Comparison of ENCODE assay signal across 7 mouse cellular contexts in genomic region chr17:74315445-74316308, GRCm38 (mm10). TPM values are rescaled to one million over a fixed set of nuclear protein-coding genes. Genes with fewer than 3 reads are reported as not detected.
DNase-seq lines count a peak whose midpoint lies in the region; ATAC-seq and TF ChIP-seq lines count a peak whose summit lies in the region.

No protein-coding gene starts in this region.

- peak overlapping the region; percentile 75 for H3K4me3 ChIP-seq in lung, embryonic 15.5 days
- peak overlapping the region; percentile 74 for H3K4me3 ChIP-seq in embryonic fibroblast, embryonic 13.5 days (ENCODE audit: insufficient read depth, low read length)
- H3K4me3 ChIP-seq in limb, embryonic 13.5 days, result peak overlapping the region; percentile 86
- peak overlapping the region; percentile 78 for H3K4me3 ChIP-seq in small intestine, adult 2 months (ENCODE audit: low read depth, low read length)

- TF ChIP-seq POLR2A in embryonic fibroblast, embryonic 13.5 days (IDR thresholded peaks at IDR 0.05; ENCODE audit: low read depth, low read length), result no peak
- no peak for TF ChIP-seq POLR2A in small intestine, adult 2 months (IDR thresholded peaks at IDR 0.05; ENCODE audit: low read depth, low read length)

- peaks cover 6% of the 10 kb centered on the region; the same call in 1 of the 2 replicates for H3K36me3 ChIP-seq in lung, embryonic 15.5 days
- H3K36me3 ChIP-seq in limb, embryonic 13.5 days, result peaks cover 32% of the 10 kb centered on the region
- peaks cover 2% of the 10 kb centered on the region; the same call in 1 of the 2 replicates for H3K36me3 ChIP-seq in small intestine, adult 2 months (ENCODE audit: control insufficient read depth, insufficient read depth, low read length)

- under 1% methylated on average over 45 of the region's 45 CpGs for WGBS in lung, embryonic 15.5 days
- WGBS in limb, embryonic 13.5 days, result under 1% methylated on average over 45 of the region's 45 CpGs
- WGBS in small intestine, adult 2 months, result 1% methylated on average over 45 of the region's 45 CpGs

- no peak for TF ChIP-seq CTCF in embryonic fibroblast, embryonic 13.5 days (IDR thresholded peaks at IDR 0.05; ENCODE audit: borderline replicate concordance, insufficient read depth, low read length)
- TF ChIP-seq CTCF in small intestine, adult 2 months (IDR thresholded peaks at IDR 0.05; ENCODE audit: extremely low read depth, insufficient read length, insufficient replicate concordance, low read depth, low read length), result no peak

- peaks cover 10% of the 10 kb centered on the region for H3K4me1 ChIP-seq in lung, embryonic 15.5 days
- H3K4me1 ChIP-seq in embryonic fibroblast, embryonic 13.5 days (ENCODE audit: control insufficient read depth, insufficient read depth, low read length), result no peaks in the 10 kb centered on the region
- H3K4me1 ChIP-seq in limb, embryonic 13.5 days, result peaks cover 17% of the 10 kb centered on the region
- no peaks in the 10 kb centered on the region for H3K4me1 ChIP-seq in small intestine, adult 2 months (ENCODE audit: control insufficient read depth, insufficient read depth, insufficient read length, low read length)

- peak; percentile 91 for ATAC-seq in lung, embryonic 15.5 days (ENCODE audit: borderline replicate concordance, extremely low read depth, low FRiP score, low TSS enrichment)
- peak; percentile 89 for ATAC-seq in limb, embryonic 13.5 days (ENCODE audit: low FRiP score, low read depth)

- H3K4me2 ChIP-seq in lung, embryonic 15.5 days, result peak overlapping the region; percentile 64
- peak overlapping the region; percentile 76 for H3K4me2 ChIP-seq in limb, embryonic 13.5 days (replicated peaks)

- no peak for DNase-seq in lung, postnatal 10 days
- no peak for DNase-seq in thymus, adult 18-20 months
- no peak for DNase-seq in spleen, postnatal 36 days (ENCODE audit: low spot score in 2 of 2)

- no peaks in the 10 kb centered on the region for H3K27me3 ChIP-seq in lung, embryonic 15.5 days
- no peaks in the 10 kb centered on the region for H3K27me3 ChIP-seq in limb, embryonic 13.5 days
- H3K27me3 ChIP-seq in small intestine, adult 2 months (ENCODE audit: control insufficient read depth, insufficient read depth, low read length), result no peaks in the 10 kb centered on the region

- H3K9me3 ChIP-seq in lung, embryonic 15.5 days, result no peaks in the 10 kb centered on the region
- H3K9me3 ChIP-seq in limb, embryonic 13.5 days, result no peaks in the 10 kb centered on the region

- peak overlapping the region; percentile 92 for H3K27ac ChIP-seq in lung, embryonic 15.5 days
- H3K27ac ChIP-seq in embryonic fibroblast, embryonic 13.5 days (ENCODE audit: insufficient read depth, low read length), result peak overlapping the region; percentile 68
- H3K27ac ChIP-seq in limb, embryonic 13.5 days, result peak overlapping the region; percentile 86
- H3K27ac ChIP-seq in small intestine, adult 2 months (ENCODE audit: insufficient read depth, low read depth, low read length), result peak overlapping the region; percentile 55

- peak overlapping the region; percentile 82 for H3K9ac ChIP-seq in lung, embryonic 15.5 days
- peak overlapping the region; percentile 85 for H3K9ac ChIP-seq in limb, embryonic 13.5 days

RNA-seq across cellular contexts. Expression of gene Dpy30, which starts 8.1 kb away (rescaled TPM):
- polyA plus RNA-seq in lung, embryonic 15.5 days (2015; fragmentation: Nextera tagmentation; extraction: Ambion mirVana), result 219 and 227 TPM in 2 replicates
- 62.6 and 66.2 TPM in 2 replicates for polyA plus RNA-seq in embryonic fibroblast, embryonic 13.5 days (2011; ENCODE audit: insufficient read length, low read depth, missing spikeins)
- 223 and 240 TPM in 2 replicates for polyA plus RNA-seq in limb, embryonic 13.5 days (2015; fragmentation: Nextera tagmentation; extraction: Ambion mirVana)
- polyA plus RNA-seq in small intestine, adult 2 months (2012; rRNA removed), result 10.3 and 17.8 TPM in 2 replicates

RNA-seq across cellular contexts. Expression of gene Memo1, which starts 20.4 kb away (rescaled TPM):
- polyA plus RNA-seq in lung, embryonic 15.5 days (2015; fragmentation: Nextera tagmentation; extraction: Ambion mirVana), result 86.1 and 90.5 TPM in 2 replicates
- polyA plus RNA-seq in embryonic fibroblast, embryonic 13.5 days (2011; ENCODE audit: insufficient read length, low read depth, missing spikeins), result 111 and 114 TPM in 2 replicates
- 79.4 and 83.0 TPM in 2 replicates for polyA plus RNA-seq in limb, embryonic 13.5 days (2015; fragmentation: Nextera tagmentation; extraction: Ambion mirVana)
- polyA plus RNA-seq in small intestine, adult 2 months (2012; rRNA removed), result 11.0 and 11.6 TPM in 2 replicates

RNA-seq across cellular contexts. Expression of gene Spast, which starts 23.1 kb away (rescaled TPM):
- 15.6 and 16.9 TPM in 2 replicates for polyA plus RNA-seq in lung, embryonic 15.5 days (2015; fragmentation: Nextera tagmentation; extraction: Ambion mirVana)
- polyA plus RNA-seq in embryonic fibroblast, embryonic 13.5 days (2011; ENCODE audit: insufficient read length, low read depth, missing spikeins), result 25.2 and 32.6 TPM in 2 replicates
- polyA plus RNA-seq in limb, embryonic 13.5 days (2015; fragmentation: Nextera tagmentation; extraction: Ambion mirVana), result 17.4 and 17.7 TPM in 2 replicates
- polyA plus RNA-seq in small intestine, adult 2 months (2012; rRNA removed), result 3.6 and 7.0 TPM in 2 replicates
